Mouse (Mus musculus): ENCODE data around the gene Ulk4. TPM values are rescaled to one million over a fixed set of nuclear protein-coding genes. Genes with fewer than 3 reads are reported as not detected.
A peak's percentile ranks its signal among the peaks of the same experiment; 100 is the strongest.

Ulk4 gene
- polyA plus RNA-seq, 1 experiment from 2014 or later, result 177 TPM

DNA sequence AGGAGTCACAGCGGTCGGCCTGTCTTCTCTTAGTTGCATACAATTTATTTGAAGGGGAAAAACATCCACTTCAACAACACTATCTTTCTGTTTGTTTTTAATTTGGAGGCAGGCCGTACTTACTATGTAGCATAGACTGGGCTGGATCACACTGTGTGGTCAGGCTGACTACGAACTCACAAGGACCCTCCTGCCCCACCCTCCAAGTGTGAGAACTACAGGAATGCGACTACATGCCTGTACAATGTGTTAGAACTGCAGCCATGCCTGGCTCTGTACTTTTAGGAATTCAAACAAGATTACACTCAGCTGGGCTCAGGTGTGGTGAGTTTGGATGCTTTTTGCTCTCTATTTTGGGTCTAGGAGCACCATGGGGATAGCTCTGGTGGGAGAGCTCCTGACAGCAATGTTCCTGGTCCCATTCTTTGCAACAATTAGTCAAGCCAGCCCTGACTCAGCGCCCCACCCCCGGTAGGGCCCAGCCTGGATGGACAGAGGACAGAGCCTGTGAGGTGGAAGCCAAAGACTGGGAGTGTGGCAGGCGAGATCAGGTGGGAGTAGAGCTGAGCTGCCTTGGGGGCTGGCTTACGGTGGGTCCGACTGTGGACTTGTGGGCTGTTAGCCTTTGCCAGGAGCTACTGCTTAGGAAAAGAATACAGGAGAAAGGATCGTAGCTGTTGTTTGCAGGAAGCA is 261.0 kb downstream of the Ulk4 start:
- no peak overlapping the region for H3K9ac ChIP-seq
- WGBS, result 62% methylated on average over 11 of the region's 11 CpGs
- no peaks in the 10 kb centered on the region for H3K36me3 ChIP-seq (ENCODE audit: poor library complexity, severe bottlenecking)
- H3K4me1 ChIP-seq, result 0 out of 2 replicates have a peak, but pooled peaks cover 9% of the 10 kb centered on the region
- no peak overlapping the region for H3K4me2 ChIP-seq
- no peaks in the 10 kb centered on the region for H3K9me3 ChIP-seq (replicated peaks)
- H3K4me3 ChIP-seq, result no peak overlapping the region
- no peak for ATAC-seq
- H3K27ac ChIP-seq, result no peak overlapping the region
- no peaks in the 10 kb centered on the region for H3K27me3 ChIP-seq

DNA sequence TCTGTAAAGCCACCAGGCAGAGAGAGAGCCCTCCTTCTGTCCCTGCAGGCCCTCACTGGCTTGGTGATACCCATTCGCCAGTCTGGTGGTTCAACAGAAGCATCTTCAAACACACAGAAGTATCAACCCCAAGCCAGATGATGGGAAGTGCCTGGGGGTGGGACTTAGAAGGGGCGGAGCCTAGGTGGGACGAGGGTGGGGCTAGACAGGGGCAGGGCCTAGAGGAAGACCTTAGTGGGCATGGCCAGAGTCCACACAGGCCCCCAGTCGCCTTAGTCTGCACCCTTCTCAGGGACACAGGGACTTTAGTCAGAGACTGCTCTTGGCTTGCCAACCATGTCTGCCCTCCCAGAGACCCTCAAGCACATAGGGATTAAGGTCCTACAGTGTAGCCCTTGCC is 265.5 kb downstream of the Ulk4 start:
- 36% methylated on average over 4 of the region's 4 CpGs for WGBS
- Histone ChIP-seq H3K4me2 (no peak overlapping the region), H3K4me1 (0 out of 2 replicates have a peak, but pooled peaks cover 13% of the 10 kb centered on the region), H3K27ac (no peak overlapping the region), H3K9ac (no peak overlapping the region), H3K4me3 (no peak overlapping the region), H3K27me3 (no peaks in the 10 kb centered on the region), H3K9me3 (replicated peaks) (no peaks in the 10 kb centered on the region), H3K36me3 (ENCODE audit: poor library complexity, severe bottlenecking) (no peaks in the 10 kb centered on the region)
- no peak for ATAC-seq

DNA sequence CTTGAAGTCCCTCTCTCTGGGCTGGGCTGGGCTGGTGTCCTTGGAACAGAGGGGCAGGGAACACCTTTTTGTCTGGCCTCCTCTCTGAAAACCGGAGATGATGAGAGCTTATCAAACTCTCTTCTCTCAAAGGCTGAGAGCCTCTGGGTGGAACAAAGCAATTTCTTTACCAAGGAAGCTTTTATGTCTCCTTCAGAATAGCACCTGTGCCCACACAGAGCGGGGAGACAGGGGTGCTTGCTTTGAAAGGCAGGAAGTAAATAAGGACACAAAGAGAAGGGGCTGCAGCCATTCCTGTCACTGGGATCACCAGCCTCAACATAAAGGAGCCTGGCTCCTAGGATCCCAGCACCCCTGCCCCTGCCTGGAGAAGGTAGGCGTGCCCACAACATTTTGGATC is 266.5 kb downstream of the Ulk4 start:
- H3K9ac ChIP-seq, result no peak overlapping the region

DNA sequence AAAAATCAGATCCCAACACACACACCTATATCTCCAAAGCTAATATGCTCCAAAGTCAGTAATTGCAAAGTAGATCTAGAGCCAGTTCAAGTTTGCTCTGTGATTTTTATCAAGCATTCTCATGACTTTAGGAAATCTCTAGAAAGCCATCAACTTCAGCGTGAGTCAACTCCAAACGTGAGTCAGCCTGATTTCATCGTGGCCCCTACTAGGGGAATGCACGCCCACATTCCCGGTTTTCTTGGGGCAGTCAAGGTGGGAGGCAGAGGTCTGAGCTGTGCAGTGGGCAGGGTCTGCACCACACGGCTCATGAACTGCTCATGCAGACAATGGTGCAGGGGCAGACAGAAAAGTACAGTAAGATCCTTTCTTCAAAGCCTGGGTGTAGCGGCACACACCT is 271.0 kb downstream of the Ulk4 start:
- no peak for ATAC-seq
- Histone ChIP-seq H3K27ac (no peak overlapping the region), H3K4me2 (no peak overlapping the region), H3K27me3 (no peaks in the 10 kb centered on the region), H3K4me1 (peaks cover 22% of the 10 kb centered on the region), H3K4me3 (no peak overlapping the region), H3K36me3 (ENCODE audit: poor library complexity, severe bottlenecking) (no peaks in the 10 kb centered on the region), H3K9me3 (replicated peaks) (no peaks in the 10 kb centered on the region), H3K9ac (no peak overlapping the region)
- 85% methylated on average over 7 of the region's 7 CpGs for WGBS

More for the DNA sequence above, 266.5 kb downstream of the Ulk4 start:
- 33% methylated on average over 3 of the region's 3 CpGs for WGBS
- H3K27me3 ChIP-seq, result no peaks in the 10 kb centered on the region
- H3K4me1 ChIP-seq, result 0 out of 2 replicates have a peak, but pooled peaks cover 13% of the 10 kb centered on the region
- H3K36me3 ChIP-seq (ENCODE audit: poor library complexity, severe bottlenecking), result no peaks in the 10 kb centered on the region
- no peak overlapping the region for H3K4me2 ChIP-seq
- no peak for ATAC-seq
- H3K9me3 ChIP-seq (replicated peaks), result no peaks in the 10 kb centered on the region
- no peak overlapping the region for H3K4me3 ChIP-seq
- no peak overlapping the region for H3K27ac ChIP-seq

DNA sequence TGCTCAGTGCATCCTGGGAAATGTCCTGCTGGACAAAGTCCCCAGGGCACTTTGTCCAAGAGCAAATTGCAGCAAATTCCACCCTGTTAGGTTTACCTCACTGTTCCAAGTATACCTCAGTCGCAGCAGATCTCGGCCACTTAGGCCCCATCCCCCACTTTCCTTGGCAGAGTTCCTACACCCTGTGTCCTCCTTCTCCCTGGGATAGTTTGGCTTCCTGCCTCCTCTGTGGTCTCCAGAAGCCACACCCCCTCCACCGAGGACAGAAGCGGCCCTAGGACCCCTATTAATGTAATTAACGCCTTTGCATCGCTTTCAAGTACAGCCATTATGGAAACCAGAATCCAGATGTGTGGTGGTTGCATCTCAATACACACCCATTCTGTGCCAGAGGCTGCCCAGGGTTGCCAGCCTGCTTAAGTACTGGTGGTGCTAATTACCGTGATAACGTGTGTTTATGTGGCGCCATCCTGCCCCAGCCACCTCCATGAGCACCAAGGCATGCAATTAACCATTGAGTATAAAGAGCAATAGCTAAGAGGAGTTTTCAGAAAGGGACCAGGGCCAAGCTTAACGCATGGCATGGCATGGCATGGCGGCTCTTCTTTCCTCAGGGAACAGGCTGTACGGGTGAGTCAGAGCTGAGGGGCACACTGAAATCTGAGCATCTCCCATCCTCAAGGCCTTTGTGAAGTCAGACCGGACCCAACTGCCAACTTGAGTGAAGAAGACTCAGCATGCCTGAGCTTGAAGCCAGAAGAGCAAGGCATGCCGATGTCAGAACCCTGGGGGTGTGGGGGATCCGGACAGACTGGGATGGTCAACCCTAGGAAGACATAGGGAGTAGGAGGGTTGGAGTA is 275.1 kb downstream of the Ulk4 start:
- Histone ChIP-seq H3K27ac (peak overlapping the region; percentile 26; the same call in 1 of the 2 replicates), H3K4me2 (no peak overlapping the region), H3K4me1 (peaks cover 23% of the 10 kb centered on the region), H3K9ac (no peak overlapping the region), H3K36me3 (ENCODE audit: poor library complexity, severe bottlenecking) (no peaks in the 10 kb centered on the region), H3K9me3 (replicated peaks) (no peaks in the 10 kb centered on the region), H3K4me3 (no peak overlapping the region), H3K27me3 (no peaks in the 10 kb centered on the region)
- WGBS, result 45% methylated on average over 15 of the region's 15 CpGs
- peak; percentile 78 for ATAC-seq

GRCm38 (mm10) chr9:121000641-121001320 is 276.2 kb downstream of the Ulk4 start:
- Histone ChIP-seq H3K9ac (no peak overlapping the region), H3K4me1 (peaks cover 23% of the 10 kb centered on the region), H3K4me2 (no peak overlapping the region), H3K4me3 (no peak overlapping the region), H3K9me3 (replicated peaks) (no peaks in the 10 kb centered on the region), H3K36me3 (ENCODE audit: poor library complexity, severe bottlenecking) (no peaks in the 10 kb centered on the region), H3K27me3 (no peaks in the 10 kb centered on the region), H3K27ac (peak overlapping the region; percentile 32; the same call in 1 of the 2 replicates)
- peak; percentile 52; the same call in 1 of the 2 replicates for ATAC-seq
- 61% methylated on average over 7 of the region's 7 CpGs for WGBS

- 85% methylated on average over 11 of the region's 11 CpGs for WGBS
- Histone ChIP-seq H3K4me1 (peaks cover 35% of the 10 kb centered on the region), H3K27me3 (no peaks in the 10 kb centered on the region), H3K9ac (no peak overlapping the region), H3K4me2 (no peak overlapping the region), H3K9me3 (replicated peaks) (no peaks in the 10 kb centered on the region), H3K36me3 (ENCODE audit: poor library complexity, severe bottlenecking) (no peaks in the 10 kb centered on the region), H3K27ac (no peak overlapping the region), H3K4me3 (no peak overlapping the region)
- ATAC-seq, result no peak
Observed at GRCm38 (mm10) chr9:120998696-120999095, 278.3 kb downstream of the Ulk4 start.

DNA sequence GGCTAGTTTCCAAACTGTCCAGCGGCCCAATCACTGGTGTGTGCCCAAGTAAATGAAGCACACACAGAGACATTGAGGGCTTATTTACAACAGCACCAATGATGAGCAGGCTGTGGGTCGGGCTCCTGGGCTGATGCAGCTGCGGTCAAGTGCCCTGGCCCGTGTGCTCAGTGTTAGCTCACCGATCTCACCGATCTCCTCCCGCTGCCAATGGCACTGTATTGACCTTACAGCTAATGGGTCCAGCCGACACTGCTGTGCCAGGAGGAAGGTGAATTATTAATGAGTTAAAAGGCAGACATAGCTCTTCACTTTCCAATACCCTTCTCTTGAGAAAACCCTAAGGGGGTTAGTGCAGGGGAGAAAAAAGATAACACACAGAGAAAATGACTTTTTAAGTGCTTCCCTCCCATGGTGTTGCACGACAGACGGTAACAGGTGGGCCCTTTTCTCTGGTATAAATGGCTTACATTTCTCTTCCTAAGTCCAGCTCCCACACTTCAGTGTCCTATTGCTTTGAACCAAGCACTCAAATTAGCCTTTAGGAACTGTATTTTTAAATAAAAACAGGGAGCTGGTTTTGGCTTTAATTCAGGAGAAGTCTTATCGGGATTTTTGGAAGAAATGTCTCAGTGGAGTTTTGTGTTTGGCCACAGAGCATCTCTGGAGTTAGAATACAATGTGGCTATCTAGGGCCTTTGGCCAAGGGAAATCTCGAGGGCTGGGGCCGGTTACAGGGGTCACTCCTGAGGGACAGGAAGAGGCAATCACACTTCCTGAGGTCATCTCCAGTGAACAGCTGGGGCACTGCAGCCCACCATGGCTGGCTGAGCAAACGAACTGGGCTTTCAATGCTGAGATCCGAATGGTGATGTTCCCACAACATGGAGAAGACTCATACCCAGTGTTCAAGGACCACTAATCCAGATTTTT is 282.5 kb downstream of the Ulk4 start:
- H3K4me1 ChIP-seq, result peaks cover 41% of the 10 kb centered on the region
- H3K9ac ChIP-seq, result no peak overlapping the region
- H3K27me3 ChIP-seq, result no peaks in the 10 kb centered on the region
- no peak for ATAC-seq
- no peaks in the 10 kb centered on the region for H3K36me3 ChIP-seq (ENCODE audit: poor library complexity, severe bottlenecking)
- WGBS, result 70% methylated on average over 15 of the region's 15 CpGs
- H3K27ac ChIP-seq, result no peak overlapping the region
- H3K9me3 ChIP-seq (replicated peaks), result no peaks in the 10 kb centered on the region
- H3K4me3 ChIP-seq, result no peak overlapping the region
- H3K4me2 ChIP-seq, result no peak overlapping the region

GRCm38 (mm10) chr9:120993004-120993403 is 284.0 kb downstream of the Ulk4 start:
- Histone ChIP-seq H3K4me1 (peaks cover 56% of the 10 kb centered on the region), H3K9me3 (replicated peaks) (no peaks in the 10 kb centered on the region), H3K27me3 (no peaks in the 10 kb centered on the region), H3K27ac (no peak overlapping the region), H3K9ac (no peak overlapping the region), H3K4me3 (no peak overlapping the region), H3K4me2 (no peak overlapping the region), H3K36me3 (ENCODE audit: poor library complexity, severe bottlenecking) (no peaks in the 10 kb centered on the region)
- whole genome bisulfite sequencing, result 65% methylated on average over 10 of the region's 10 CpGs
- ATAC-seq, result no peak

- Histone ChIP-seq H3K36me3 (ENCODE audit: poor library complexity, severe bottlenecking) (no peaks in the 10 kb centered on the region), H3K4me3 (no peak overlapping the region), H3K9ac (no peak overlapping the region), H3K4me1 (peaks cover 68% of the 10 kb centered on the region), H3K4me2 (no peak overlapping the region), H3K9me3 (replicated peaks) (no peaks in the 10 kb centered on the region), H3K27ac (no peak overlapping the region), H3K27me3 (no peaks in the 10 kb centered on the region)
- no peak for ATAC-seq
- WGBS, result 58% methylated on average over 2 of the region's 2 CpGs
Observed at GRCm38 (mm10) chr9:120991801-120992200, 285.2 kb downstream of the Ulk4 start.

Measured in forebrain, embryonic 13.5 days (tissue).